Mouse (Mus musculus): ENCODE results near the gene Tpx2.
A peak's percentile ranks its signal among the peaks of the same experiment; 100 is the strongest.

Tpx2 gene

GRCm38 (mm10) chr2:152847815-152848302, at the start of gene Tpx2:
Gene Tpx2, plus strand, starts transcription at chr2:152847964.
- peak; percentile 93 for DNase-seq (ENCODE audit: low spot score)

- DNase-seq (ENCODE audit: low spot score), result no peak
These were observed 47.6 kb upstream of the Tpx2 start for GRCm38 (mm10) chr2:152799954-152800761.

GRCm38 (mm10) chr2:152800762-152801113, 47.0 kb upstream of the Tpx2 start:
- DNase-seq (ENCODE audit: low spot score), result no peak

- DNase-seq (ENCODE audit: low spot score), result no peak
These were observed 45.5 kb upstream of the Tpx2 start for GRCm38 (mm10) chr2:152802303-152802702.

- DNase-seq (ENCODE audit: low spot score), result no peak
These were observed 44.7 kb upstream of the Tpx2 start for GRCm38 (mm10) chr2:152803081-152803480.

- DNase-seq (ENCODE audit: low spot score), result no peak
These were observed 43.2 kb upstream of the Tpx2 start for GRCm38 (mm10) chr2:152804408-152805110.

- no peak for DNase-seq (ENCODE audit: low spot score)
These were observed 42.7 kb upstream of the Tpx2 start for GRCm38 (mm10) chr2:152805111-152805490.

GRCm38 (mm10) chr2:152806037-152806436, 41.7 kb upstream of the Tpx2 start:
- DNase-seq (ENCODE audit: low spot score), result no peak

- no peak for DNase-seq (ENCODE audit: low spot score)
These were observed 39.6 kb upstream of the Tpx2 start for GRCm38 (mm10) chr2:152808178-152808577.

GRCm38 (mm10) chr2:152810158-152810941, 37.4 kb upstream of the Tpx2 start:
- DNase-seq (ENCODE audit: low spot score), result no peak

- DNase-seq (ENCODE audit: low spot score), result no peak
These were observed 36.2 kb upstream of the Tpx2 start for GRCm38 (mm10) chr2:152811336-152812165.

GRCm38 (mm10) chr2:152813232-152813631, 34.5 kb upstream of the Tpx2 start:
- DNase-seq (ENCODE audit: low spot score), result no peak

- DNase-seq (ENCODE audit: low spot score), result no peak
These were observed 33.4 kb upstream of the Tpx2 start for GRCm38 (mm10) chr2:152814213-152814874.

GRCm38 (mm10) chr2:152815879-152816656, 31.7 kb upstream of the Tpx2 start:
- no peak for DNase-seq (ENCODE audit: low spot score)

- DNase-seq (ENCODE audit: low spot score), result no peak
These were observed 31.0 kb upstream of the Tpx2 start for GRCm38 (mm10) chr2:152816657-152817348.

GRCm38 (mm10) chr2:152817596-152818291, 30.0 kb upstream of the Tpx2 start:
- no peak for DNase-seq (ENCODE audit: low spot score)

GRCm38 (mm10) chr2:152818679-152819078, 29.1 kb upstream of the Tpx2 start:
- DNase-seq (ENCODE audit: low spot score), result no peak

GRCm38 (mm10) chr2:152819097-152819624, 28.6 kb upstream of the Tpx2 start:
- DNase-seq (ENCODE audit: low spot score), result no peak

GRCm38 (mm10) chr2:152819926-152820325, 27.8 kb upstream of the Tpx2 start:
- no peak for DNase-seq (ENCODE audit: low spot score)

All from ovary, adult 18-20 months (tissue).